Mouse (Mus musculus): ENCODE measurements around the gene Trp53i11. TPM values are rescaled to one million over a fixed set of nuclear protein-coding genes. Genes with fewer than 3 reads are reported as not detected.

The Trp53i11 gene
- total RNA-seq (2021): 10 to 100 TPM; 73.9 to 75.7 TPM

DNA sequence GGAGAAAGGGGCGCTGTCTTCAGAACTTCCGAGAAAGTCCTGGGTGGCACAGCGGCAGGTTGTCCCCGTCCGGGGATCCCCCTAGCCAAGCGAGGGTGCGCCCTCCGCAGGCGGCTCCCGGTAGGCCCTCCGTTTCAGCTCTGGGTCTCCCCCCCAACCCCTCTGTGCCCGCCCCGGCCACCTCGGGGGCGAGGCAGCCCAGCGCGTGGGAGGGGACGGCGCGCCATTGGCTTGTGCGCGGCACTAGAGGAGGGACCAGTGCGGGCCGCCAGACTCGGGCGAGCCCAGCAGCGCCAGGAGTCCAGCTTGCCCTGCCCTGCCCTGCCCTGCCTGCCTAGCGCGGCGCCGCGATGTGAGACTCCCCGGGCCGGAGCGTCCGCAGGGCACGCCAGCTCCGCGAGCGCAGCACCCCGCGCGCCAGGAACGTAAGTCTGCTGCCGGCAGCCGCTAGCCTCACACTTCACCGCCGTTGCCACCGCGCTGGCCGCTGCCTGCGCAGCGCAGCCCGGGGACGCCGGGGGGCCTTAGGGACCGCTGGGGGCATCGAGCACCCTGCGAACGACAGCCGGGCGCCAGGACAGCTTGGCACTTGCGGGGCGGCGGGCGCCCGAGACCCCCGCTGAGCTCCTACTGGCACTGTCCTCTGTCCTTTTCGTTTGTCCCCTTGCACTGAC, at the start of gene Trp53i11:
Gene Trp53i11, plus strand, starts transcription at position 226 of the 674 bp plus-strand sequence.
- DNase-seq (ENCODE audit: extremely low spot score in 1 of 2, low spot score in 1 of 2): peak; percentile 62 to 73

DNA sequence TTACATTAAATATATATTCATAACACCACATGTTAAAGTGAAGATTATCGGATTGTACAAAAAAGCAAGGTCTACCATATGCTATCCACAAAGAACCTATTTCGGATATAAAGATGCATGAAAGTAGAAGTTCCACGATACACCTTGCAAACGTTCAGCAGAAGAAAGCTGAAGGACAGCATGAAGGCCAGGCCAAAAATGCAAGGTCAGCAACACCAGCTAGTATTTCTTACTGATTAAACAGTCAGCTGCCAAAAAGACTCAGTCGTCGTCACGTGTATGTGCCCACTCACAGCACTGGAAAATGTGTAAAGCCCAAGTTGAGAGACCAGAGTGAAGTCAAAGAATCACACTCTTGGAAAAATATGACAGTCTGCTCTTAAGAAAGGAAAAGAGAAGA, 47.9 kb upstream of the Trp53i11 start:
- DNase-seq (ENCODE audit: extremely low spot score in 1 of 2, low spot score in 1 of 2): no peak

DNA sequence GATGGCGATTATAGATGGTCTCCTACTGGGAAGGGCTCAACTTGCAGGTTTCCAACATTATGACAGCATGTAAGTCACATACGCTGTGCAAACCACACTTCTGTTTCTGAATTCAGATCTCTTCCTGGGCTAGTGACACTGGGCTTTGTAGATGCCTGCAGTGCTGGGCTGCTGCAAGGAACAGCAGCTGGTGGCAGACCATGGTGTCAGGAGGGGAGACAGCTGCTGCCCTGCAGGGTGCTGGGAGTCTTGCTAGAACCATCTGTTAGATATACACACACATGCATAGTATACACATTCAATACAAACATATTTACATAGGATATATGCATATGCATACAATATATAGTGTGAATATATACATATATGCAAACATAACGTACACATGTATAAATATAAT, 46.0 kb upstream of the Trp53i11 start:
- no peak for DNase-seq (ENCODE audit: extremely low spot score in 1 of 2, low spot score in 1 of 2)

DNA sequence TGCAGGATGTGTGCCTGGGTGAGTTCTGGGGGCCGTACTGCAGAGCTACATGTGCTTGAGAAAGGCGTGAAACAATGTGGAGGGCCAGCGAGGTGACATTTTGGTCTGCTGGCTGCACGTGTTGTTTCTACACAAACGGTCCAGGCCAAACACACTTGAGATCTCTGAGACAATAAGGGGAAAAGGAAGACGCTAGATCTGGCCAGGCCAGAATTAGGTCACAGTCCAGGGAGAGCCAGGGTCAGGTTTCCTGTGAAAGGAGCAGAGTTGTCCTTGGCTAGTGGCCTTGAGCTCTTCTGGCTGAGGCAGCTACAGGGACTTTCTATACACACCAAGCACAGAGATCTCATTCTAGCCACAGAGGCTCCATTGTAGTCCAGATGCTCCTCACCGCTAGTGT, 44.7 kb upstream of the Trp53i11 start:
- DNase-seq (ENCODE audit: extremely low spot score in 1 of 2, low spot score in 1 of 2): no peak

DNA sequence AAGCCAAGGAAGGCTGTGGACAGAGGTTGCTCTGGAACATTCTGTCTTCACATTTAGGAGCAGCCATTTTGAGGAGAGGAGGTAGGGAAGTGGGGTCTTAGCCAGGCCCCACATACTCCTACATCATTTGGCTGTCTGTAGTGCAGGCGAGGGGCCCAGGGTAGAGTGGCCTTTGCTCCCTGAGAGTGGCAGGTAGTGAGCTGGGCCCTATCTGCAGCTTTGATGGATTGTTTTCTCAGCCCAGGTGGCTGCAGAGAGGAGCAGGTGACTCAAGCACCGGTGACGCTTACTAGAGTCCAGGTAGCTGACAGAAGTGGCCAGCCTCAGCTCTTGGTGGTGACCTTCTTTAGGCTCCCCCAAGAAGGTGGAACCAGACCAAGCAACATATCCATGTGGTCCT, 43.2 kb upstream of the Trp53i11 start:
- no peak for DNase-seq (ENCODE audit: extremely low spot score in 1 of 2, low spot score in 1 of 2)

DNA sequence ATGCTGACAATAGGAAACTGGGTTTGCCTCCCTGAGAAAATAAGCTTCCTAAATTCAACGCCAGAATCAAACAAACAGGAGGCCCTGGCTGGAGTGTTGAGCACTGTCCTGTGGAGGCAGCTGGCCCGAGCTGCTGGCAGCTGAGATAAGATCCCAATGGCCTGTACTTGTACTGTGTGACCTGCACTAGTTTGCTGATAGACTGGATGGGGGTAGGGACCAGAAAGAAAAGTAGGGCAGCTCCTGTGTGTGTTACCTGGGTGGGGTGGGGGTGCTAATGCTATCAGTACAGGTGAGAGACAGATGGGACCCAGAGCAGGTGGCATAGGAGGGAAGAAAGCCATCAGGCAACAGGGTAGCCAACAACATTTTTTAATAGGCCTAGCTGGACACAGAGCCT, 37.3 kb upstream of the Trp53i11 start:
- DNase-seq (ENCODE audit: extremely low spot score in 1 of 2, low spot score in 1 of 2): no peak

DNA sequence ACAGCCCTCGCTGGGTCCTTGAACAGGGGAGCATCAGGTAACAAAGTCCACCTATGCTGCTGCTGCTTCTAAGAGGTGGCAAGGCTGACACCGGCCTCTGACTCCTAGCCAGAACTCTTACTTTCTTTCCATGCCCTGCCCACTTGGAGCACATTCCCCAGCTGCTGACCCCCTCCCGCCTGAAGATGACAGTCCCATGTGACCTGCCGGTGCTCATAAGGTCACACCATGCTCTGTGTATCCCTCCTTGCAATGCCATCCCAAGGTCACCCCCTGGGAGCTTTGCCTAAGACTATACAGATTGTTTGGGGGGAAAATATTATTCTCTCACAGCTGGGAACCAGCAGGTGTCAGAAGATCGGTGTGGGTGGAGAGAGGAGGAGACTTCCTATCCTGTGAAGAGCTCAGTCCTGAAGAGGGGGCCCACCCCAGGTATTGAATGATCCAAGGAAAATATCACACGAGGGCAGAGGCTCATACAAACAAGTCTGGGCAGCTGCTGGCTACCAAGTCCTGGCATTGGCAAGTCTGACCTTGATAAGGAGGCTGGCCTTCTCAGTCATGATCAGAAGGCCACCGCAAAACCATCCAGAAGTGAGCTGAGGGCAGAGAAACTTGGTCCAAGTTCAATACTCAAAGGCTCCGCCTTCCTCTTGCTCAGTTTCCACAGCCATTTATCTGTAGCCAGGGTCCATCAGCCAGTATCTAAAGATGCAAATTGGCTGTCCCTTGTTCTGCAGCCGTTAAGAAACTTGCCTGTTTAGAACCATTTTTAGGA, 36.5 kb upstream of the Trp53i11 start:
- DNase-seq (ENCODE audit: extremely low spot score in 1 of 2, low spot score in 1 of 2): no peak

DNA sequence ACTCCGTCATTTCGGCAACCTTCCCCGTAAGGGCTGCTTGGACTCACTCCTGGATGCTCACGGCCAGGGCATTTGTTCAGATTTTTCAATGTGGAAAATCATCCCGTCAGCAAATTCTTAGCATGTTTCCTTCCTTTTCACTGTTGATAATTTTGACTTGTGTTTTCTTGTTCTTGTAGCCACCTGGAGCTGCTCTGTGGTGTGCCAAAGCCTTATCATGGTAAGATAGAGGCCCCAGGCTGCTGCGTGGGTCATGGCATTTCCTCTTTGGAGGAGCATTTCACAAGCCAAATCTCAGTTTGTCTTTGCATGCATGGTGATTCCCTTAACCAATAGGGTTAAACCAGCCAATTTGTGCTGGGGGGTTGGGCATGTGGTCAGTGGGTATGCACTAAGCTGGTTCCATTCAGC, 35.2 kb upstream of the Trp53i11 start:
- no peak for DNase-seq (ENCODE audit: extremely low spot score in 1 of 2, low spot score in 1 of 2)

DNA sequence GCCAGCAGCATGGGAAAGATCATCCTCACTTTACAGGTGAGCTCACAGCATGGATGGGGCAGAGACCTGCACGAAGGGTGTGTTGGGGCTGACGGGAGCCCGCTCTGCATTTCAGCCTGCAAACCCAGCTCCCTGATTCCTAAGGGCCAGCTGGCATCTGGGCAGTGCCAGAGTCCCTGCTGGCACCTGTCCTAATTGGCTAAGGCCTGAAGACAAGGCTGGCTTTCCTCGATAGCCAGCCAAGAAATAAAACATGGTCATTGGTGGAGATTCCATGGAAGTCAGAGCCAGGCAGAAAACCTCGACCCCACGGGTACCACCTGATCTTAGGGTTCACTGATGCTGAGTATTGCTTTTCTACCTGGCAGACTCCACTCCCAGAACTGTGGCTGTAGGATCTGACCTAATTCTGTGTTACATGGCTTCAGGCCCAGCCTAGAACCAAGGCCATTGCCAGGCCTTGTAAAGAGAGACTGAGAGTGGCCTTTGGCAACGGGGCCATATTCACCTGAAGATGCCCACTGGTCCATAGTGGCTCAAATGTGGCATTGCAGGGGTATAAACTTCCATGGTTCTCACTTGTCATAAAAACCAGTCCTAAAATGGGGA, 34.4 kb upstream of the Trp53i11 start:
- no peak for DNase-seq (ENCODE audit: extremely low spot score in 1 of 2, low spot score in 1 of 2)

DNA sequence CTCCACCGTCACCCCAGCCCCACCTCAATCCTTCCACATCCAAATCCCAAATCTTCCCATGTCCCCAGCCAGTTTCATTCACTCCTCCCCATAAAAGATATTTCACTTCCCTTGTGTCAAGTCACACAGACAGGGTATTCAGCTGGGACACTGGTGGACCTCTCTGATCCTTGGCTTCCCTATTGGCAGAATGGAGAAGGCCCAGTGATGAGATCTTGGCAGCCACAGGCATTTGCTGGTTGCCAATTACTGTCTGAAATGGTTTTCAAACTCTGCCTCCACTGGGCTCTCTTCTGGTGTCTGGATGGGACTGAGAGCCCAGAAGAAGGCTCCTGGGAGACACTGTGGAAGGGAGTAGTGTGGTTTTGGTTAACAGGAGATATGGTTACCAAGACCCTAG, 33.5 kb upstream of the Trp53i11 start:
- no peak for DNase-seq (ENCODE audit: extremely low spot score in 1 of 2, low spot score in 1 of 2)

DNA sequence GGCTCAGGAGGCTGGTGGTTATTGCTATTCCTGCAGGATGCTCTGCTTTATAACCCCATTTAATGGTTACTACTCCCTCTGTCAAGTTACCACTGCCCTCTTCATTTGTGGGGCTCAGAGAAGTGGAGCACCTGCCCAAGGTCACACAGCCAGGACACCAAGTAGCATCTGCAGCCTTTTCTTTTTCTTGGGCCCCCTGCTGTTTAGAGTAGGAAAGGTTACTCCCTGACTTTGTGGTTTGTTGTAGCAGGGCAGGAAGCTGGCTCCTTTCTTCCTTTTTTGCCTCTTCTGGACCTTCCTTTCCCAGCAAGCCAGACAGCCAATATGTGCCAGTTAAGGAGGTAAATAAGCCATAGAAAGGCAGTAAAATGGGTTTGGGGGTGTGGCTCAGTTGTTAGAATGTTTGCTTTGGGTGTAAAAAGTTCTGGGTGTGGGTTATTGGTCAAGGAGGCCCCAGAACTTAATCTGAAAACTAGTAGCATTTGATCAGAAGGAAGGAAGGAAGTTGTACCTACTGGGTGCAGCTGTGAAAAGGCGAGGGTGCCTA, 32.8 kb upstream of the Trp53i11 start:
- DNase-seq (ENCODE audit: extremely low spot score in 1 of 2, low spot score in 1 of 2): no peak

DNA sequence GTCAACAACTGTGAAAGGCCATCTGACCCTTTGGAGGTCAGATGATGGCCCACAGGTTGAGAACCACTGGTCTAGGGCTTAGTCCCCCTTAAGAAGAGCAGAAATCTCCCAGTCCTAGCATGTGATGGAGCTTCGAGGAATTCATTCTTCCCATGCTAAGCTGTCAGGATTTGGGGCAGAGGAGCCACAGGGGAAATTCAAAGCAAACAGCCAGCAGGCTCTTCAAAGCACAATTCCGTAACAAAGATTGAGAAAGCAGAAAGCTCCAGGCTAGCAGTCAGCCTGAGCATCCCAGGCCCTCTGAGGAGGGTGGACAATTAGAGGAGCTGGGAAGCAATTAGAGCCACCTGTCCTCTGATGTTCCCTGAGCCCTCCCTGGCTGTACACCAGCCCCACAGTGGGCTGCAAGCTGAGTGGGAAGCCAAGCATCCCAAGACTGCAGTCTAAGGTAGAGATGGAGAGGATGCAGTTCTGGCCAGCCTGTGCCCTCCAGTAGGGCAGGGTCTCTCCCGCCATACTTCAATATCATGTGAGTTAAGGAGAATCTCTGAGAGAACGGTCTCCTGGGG, 26.8 kb upstream of the Trp53i11 start:
- DNase-seq (ENCODE audit: extremely low spot score in 1 of 2, low spot score in 1 of 2): no peak

DNA sequence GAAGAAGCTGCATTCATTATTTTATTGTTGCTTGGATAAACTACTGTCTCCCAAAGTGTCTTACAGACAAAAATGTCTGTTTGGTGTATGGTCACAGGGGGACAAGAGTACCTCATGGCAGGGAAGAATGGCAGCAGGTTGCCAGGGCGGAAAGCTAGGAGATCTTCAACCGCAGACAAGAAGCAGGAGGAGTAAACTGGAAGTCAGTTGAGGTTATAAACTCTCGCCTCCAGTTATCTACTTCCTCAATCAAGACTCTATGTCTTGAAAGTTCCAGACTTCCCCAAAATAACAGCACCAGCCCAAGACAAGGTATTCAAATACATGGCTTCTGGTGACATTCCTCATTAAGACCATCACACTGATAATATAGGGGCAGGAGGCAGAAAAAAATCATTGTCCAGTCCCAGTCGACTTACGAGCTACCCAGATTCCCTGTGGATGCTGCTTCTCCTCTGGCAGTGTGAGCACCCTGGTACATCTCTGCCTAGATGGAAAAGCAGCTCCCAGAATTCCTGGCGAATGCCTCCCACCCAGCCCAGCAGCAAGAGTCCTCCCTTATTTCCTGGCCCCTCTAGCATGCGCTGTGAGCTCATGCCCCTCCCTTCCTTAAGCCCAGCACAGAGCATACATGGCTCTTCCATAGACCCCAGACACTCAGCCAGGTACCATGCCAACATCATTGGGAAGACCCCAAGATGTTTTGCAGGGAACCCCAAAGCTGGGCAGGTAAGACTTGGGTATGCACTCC, 25.3 kb upstream of the Trp53i11 start:
- DNase-seq (ENCODE audit: extremely low spot score in 1 of 2, low spot score in 1 of 2): no peak

DNA sequence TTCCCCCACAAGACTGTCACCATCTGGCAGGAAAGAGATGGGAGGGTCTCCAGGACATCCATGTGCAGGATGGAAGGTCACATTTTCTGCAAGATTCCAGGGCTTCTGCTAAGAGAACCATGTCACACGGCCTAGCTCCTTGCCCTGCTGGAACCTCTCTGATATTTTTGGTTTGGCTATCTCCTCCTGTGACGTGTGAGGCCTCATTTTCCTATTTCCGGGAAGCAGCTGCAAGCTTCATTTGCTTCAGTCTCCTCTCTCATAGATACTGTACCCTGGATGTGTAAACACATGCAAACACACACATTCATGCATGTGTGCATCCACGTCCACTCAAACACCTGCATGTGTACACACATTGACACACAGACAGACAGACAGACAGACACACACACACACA, 24.6 kb upstream of the Trp53i11 start:
- no peak for DNase-seq (ENCODE audit: extremely low spot score in 1 of 2, low spot score in 1 of 2)

DNA sequence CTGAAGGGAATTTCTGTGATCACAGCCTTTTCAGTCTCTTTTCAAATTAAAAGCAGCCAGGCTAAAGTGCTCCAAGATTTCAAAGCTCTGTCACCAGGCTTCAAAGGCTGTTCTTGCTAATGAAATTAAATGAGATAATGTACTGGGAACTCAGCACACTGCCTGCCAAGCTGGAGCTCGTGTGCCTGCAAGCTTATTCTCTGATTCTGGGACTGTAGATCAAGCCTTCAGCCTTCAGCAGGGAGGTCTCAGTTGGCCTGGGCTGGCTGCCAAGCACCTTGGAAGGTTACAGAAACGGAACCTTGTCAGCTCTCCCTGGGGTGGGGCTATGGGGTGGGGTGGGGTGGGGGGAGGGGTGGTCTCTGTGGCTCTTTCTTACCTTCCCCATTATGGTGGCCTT, 24.0 kb upstream of the Trp53i11 start:
- no peak for DNase-seq (ENCODE audit: extremely low spot score in 1 of 2, low spot score in 1 of 2)

DNA sequence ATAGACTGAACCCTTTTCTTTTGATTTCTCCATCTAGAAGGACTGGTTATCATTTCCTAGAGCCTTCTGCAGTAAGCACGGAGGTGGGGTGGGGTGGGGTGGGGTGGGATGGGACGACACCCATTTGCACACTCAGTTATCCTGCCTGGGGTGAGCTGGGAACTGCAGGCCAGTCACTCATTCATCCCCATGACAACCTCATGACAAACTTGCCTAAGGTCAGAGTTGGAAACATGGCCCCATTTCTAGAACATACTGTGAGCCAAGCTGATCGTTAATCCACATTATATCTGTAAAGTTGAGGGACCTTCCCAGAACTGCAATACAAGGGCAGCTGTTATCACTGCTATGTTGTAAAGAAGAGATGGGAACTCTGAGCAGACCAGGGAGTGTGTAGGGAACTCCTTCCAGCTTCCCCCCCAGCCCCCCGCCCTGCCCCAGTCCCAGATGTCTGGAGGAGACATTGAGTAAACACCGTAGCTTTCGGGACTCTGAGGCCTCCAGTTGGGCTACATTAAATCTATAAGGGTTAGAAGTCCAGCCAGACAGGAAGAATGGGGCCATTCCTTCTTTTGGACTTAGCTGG, 23.5 kb upstream of the Trp53i11 start:
- DNase-seq (ENCODE audit: extremely low spot score in 1 of 2, low spot score in 1 of 2): no peak

DNA sequence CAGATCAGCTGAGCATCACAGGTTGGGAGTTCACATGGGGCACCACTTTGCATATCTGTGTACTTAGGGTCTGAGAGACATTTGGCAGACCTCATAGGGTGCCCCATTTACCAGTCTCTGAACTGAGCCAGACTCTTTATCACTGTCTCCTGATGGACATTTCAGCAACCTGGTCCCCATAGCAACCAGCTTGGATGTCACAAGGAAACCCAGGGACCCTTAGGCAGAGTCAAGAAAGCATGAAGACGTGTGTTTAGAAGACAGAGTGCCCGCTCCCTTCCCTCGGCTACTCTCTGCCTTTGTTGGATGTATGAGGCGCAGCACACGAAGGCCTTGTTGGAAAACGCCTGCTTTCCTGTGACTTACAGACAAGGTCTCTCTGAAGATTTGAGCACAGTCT, 21.1 kb upstream of the Trp53i11 start:
- no peak for DNase-seq (ENCODE audit: extremely low spot score in 1 of 2, low spot score in 1 of 2)

DNA sequence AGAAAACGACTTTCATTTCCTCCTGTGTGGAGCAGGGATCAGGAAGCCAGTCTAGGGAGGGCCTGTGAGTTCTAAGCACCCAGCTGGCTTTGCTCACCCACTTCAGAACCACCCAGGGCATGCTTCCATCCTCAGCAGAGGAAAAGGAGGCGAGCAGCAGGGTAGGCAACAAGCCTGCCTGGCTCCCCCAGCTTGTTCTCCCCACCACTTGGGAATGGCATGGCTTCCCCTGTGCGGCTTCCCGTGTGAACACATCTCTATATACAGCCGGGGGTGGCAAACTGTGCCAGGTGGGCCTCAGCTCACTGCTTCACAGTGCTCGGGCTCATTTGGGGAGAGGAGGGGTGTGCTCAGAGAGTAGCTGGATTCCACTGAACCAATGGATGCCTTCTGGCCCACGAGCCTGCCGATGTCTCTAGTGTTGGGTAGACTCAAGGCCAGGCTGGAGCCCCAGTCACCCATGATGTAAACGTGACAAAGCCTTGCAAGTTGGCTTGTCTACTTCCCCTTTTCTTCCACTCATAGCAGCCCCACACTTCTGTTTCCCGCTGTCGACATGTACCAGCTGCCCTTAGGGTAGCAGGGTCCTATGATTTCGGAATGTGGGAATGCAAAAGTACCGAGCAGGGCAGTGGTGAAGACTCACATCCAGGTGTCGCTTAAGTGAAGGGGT, 20.5 kb upstream of the Trp53i11 start:
- no peak for DNase-seq (ENCODE audit: extremely low spot score in 1 of 2, low spot score in 1 of 2)

DNA sequence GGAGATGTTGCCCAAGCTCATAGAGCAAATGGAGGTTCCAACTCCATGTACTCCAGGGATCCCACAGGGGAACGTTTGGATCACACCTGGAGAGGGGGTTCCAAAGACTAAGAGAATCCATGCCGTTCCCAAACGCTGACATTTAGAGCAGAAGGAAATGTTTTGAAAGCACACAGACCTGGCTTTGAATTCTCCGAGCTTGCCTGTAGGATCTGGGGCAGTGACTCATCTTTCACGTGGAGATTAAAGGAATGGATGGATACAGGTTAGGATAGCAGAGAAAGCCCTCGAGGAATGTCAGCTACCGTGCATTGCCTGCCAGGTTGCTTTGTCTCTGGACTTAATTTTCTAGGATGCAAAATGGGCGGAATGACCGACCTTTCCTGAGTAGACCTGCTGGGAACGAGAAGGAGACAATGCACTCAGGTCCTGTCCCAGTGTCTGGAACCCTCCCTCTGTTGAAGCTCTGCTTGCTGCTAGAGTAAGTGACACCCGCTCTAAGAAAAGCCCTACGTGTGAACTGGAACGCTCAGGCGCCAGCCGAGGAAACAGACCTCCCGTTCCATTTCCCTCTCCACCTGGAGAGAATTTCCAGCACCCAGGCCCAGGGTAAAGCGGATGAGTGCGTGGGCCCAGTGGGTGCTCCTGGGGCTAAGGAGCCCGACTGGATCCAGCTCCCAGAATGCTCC, 17.0 kb upstream of the Trp53i11 start:
- no peak for DNase-seq (ENCODE audit: extremely low spot score in 1 of 2, low spot score in 1 of 2)
